ENCODE assay signal across 17 mouse cellular contexts in the genomic region with DNA sequence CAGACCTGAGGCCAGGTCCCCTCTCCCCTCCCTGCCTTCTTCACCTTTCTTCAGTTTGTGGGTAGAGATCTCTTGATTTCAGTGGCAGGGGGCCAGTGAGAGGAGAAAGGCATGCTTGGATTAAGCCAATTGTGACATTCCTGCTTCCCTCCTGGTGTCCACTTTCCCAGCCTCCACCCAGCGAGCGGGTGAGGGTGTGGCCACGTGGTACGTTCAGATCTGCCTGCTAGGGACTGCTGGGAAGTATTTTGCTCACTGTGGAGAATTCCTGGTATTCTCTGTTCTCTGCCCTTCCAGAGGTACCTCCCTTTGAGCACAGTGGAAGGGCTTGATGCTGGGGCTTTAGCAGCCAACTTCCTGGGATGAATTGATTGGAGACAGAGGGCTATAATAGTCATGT.
DNase-seq lines count a peak whose midpoint lies in the region; ATAC-seq and TF ChIP-seq lines count a peak whose summit lies in the region.
"Had no signal": no experiment of that assay in that cellular context is flagged by ENCODE, and none has a peak within 500 bp of the region (broad histone marks: within the 10 kb centered on the region; RNA-seq: fewer than 3 reads in every experiment).

No protein-coding gene starts in this region.

- H3K9ac ChIP-seq in hindbrain, embryonic 16.5 days (ENCODE audit: low read depth, low read length) = no peak overlapping the region
- no peak overlapping the region for H3K9ac ChIP-seq in limb, embryonic 13.5 days
- H3K9ac ChIP-seq: liver, embryonic 12.5 days had no signal

- no peaks in the 10 kb centered on the region for H3K27me3 ChIP-seq in cerebellum, adult 2 months (ENCODE audit: control insufficient read depth, insufficient read depth, low read length)
- no peaks in the 10 kb centered on the region for H3K27me3 ChIP-seq in hindbrain, embryonic 10.5 days (ENCODE audit: insufficient read depth, poor library complexity, severe bottlenecking)
- no peaks in the 10 kb centered on the region for H3K27me3 ChIP-seq in hindbrain, embryonic 16.5 days (replicated peaks; ENCODE audit: control insufficient read depth, insufficient read depth, low read length)
- H3K27me3 ChIP-seq in limb, embryonic 13.5 days = peaks cover 45% of the 10 kb centered on the region
- H3K27me3 ChIP-seq: liver, embryonic 12.5 days had no signal

- TF ChIP-seq CTCF in cerebellum, adult 2 months (IDR thresholded peaks at IDR 0.05; ENCODE audit: borderline replicate concordance, insufficient read depth, low read depth, low read length) = no peak

- TF ChIP-seq POLR2A in cerebellum, adult 2 months (IDR thresholded peaks at IDR 0.05; ENCODE audit: borderline replicate concordance, insufficient read depth, low read length) = no peak

- no peak overlapping the region for H3K4me3 ChIP-seq in cerebellum, adult 2 months (replicated peaks; ENCODE audit: insufficient read depth, low read depth, low read length)
- no peak overlapping the region for H3K4me3 ChIP-seq in hindbrain, embryonic 10.5 days
- no peak overlapping the region for H3K4me3 ChIP-seq in hindbrain, embryonic 16.5 days (ENCODE audit: low read length)
- no peak overlapping the region for H3K4me3 ChIP-seq in limb, embryonic 13.5 days
- H3K4me3 ChIP-seq: erythroblast, embryonic 14.5 days; liver, embryonic 12.5 days had no signal

- ATAC-seq in hindbrain, embryonic 16.5 days = no peak
- ATAC-seq in limb, embryonic 13.5 days (ENCODE audit: low FRiP score, low read depth) = no peak
- ATAC-seq: hindbrain, postnatal 0 days; liver, embryonic 12.5 days had no signal

- peaks cover 21% of the 10 kb centered on the region for H3K4me1 ChIP-seq in cerebellum, adult 2 months (ENCODE audit: control insufficient read depth, insufficient read depth, low read length)
- peaks cover 65% of the 10 kb centered on the region for H3K4me1 ChIP-seq in hindbrain, embryonic 10.5 days (replicated peaks)
- H3K4me1 ChIP-seq in hindbrain, embryonic 16.5 days (ENCODE audit: control insufficient read depth, insufficient read depth, low read depth, low read length) = peaks cover 10% of the 10 kb centered on the region
- H3K4me1 ChIP-seq in limb, embryonic 13.5 days = peaks cover 72% of the 10 kb centered on the region

- no peak overlapping the region for H3K27ac ChIP-seq in cerebellum, adult 2 months (ENCODE audit: insufficient read depth, low read length)
- H3K27ac ChIP-seq in hindbrain, embryonic 10.5 days = peak overlapping the region; percentile 57
- no peak overlapping the region for H3K27ac ChIP-seq in hindbrain, embryonic 16.5 days (ENCODE audit: low read depth, low read length)
- no peak overlapping the region; the same call in 1 of the 2 replicates for H3K27ac ChIP-seq in limb, embryonic 13.5 days
- H3K27ac ChIP-seq: hindbrain, postnatal 0 days; liver, embryonic 12.5 days; macrophage had no signal

- 21% methylated on average over 4 of the region's 4 CpGs for WGBS in cerebellum, adult 2 months
- 25% methylated on average over 4 of the region's 4 CpGs for WGBS in hindbrain, embryonic 10.5 days
- 33% methylated on average over 4 of the region's 4 CpGs for WGBS in hindbrain, embryonic 16.5 days
- WGBS in limb, embryonic 13.5 days = 21% methylated on average over 4 of the region's 4 CpGs

- no peaks in the 10 kb centered on the region for H3K36me3 ChIP-seq in hindbrain, embryonic 10.5 days
- H3K36me3 ChIP-seq in hindbrain, embryonic 16.5 days (ENCODE audit: control insufficient read depth, insufficient read depth, low read length) = no peaks in the 10 kb centered on the region
- no peaks in the 10 kb centered on the region for H3K36me3 ChIP-seq in limb, embryonic 13.5 days
- H3K36me3 ChIP-seq: liver, embryonic 12.5 days had no signal

- DNase-seq in cerebellum, postnatal 10 days = peak; percentile 27 to 28
- no peak for DNase-seq in cerebellum, adult 2 months
- no peak for DNase-seq in hindbrain, embryonic 10.5 days (ENCODE audit: low spot score)
- DNase-seq in kidney, adult 8-10 months = peak; percentile 69 to 73
- DNase-seq in adipocyte (ENCODE audit: low spot score) = no peak
- no peak for DNase-seq in adrenal gland, adult (ENCODE audit: inconsistent age in 2 of 2, low spot score in 1 of 2)
- DNase-seq: adrenal gland, adult 2 months; cerebellum, adult 8-10 months; gastrocnemius, postnatal 36 days; midbrain, embryonic 14.5 days; thymus, postnatal 14 days had no signal

- no peaks in the 10 kb centered on the region for H3K9me3 ChIP-seq in hindbrain, embryonic 10.5 days
- H3K9me3 ChIP-seq in hindbrain, embryonic 16.5 days (ENCODE audit: control insufficient read depth, low read length) = no peaks in the 10 kb centered on the region
- H3K9me3 ChIP-seq in limb, embryonic 13.5 days = no peaks in the 10 kb centered on the region
- H3K9me3 ChIP-seq: liver, embryonic 12.5 days had no signal

- no peak overlapping the region for H3K4me2 ChIP-seq in hindbrain, embryonic 16.5 days (ENCODE audit: low read length)
- H3K4me2 ChIP-seq in limb, embryonic 13.5 days (replicated peaks) = peak overlapping the region; percentile 2; the same call in 1 of the 2 replicates
- H3K4me2 ChIP-seq: liver, embryonic 12.5 days had no signal

Comparison
In these comparisons a context has a peak if more than half of its experiments do, and no peak if none do; other contexts are left out.
1. DNase-seq: peak in cerebellum, postnatal 10 days (2 of 2) and kidney, adult 8-10 months (2 of 2); none in cerebellum, adult 2 months (0 of 2), hindbrain, embryonic 10.5 days (single experiment), adipocyte (single experiment) and adrenal gland, adult (0 of 2).